Mouse (Mus musculus): ENCODE measurements at regions not wholly inside any gene's neighbourhood (a gene's known extent, or its start where the extent isn't known, plus 50 kb on each side); places are given as distances from the start of the nearest gene placed in this dataset.

DNA sequence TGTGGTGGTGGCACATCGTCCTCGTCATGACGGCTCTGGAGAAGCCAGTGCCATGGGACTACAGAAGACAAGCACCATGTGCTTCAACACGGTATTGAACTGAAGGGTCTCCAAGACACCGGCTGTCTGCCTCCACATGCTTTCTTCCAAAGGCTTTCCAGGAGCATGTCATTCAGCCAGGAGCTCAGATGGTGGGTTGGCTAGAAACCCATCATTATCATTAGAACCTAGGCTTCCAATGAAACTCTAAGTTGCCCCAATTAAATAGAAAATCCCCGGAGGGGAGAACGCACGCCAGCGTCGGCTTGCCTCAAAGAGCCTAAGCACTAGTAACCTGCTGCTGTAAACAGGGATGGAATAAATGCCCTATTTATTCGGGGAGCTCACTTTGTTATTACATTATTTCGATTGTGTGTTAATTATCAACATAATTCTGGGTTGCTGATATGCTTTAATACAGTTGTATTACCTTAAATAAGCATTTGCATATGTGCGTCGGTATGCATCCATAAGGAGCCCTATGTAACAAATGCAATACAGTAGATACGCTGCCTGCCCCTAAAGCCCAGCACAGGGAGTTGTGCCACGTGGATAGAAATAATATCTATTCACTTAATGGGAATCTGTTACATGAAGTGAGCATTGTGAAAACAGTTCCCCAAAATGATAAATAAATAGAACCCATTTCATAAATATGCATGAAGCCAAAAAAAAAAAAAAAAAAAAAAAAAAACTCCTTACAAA is 103.3 kb upstream of the Krtap11-1 start:
- 92% methylated on average over 16 of the region's 16 CpGs for WGBS
- Histone ChIP-seq H3K9me3 (no peaks in the 10 kb centered on the region), H3K27me3 (ENCODE audit: insufficient read depth, poor library complexity, severe bottlenecking) (no peaks in the 10 kb centered on the region), H3K36me3 (no peaks in the 10 kb centered on the region), H3K27ac (no peak overlapping the region), H3K4me1 (peaks cover 3% of the 10 kb centered on the region; the same call in 1 of the 2 replicates), H3K4me3 (no peak overlapping the region)
- DNase-seq (ENCODE audit: low spot score) = no peak

DNA sequence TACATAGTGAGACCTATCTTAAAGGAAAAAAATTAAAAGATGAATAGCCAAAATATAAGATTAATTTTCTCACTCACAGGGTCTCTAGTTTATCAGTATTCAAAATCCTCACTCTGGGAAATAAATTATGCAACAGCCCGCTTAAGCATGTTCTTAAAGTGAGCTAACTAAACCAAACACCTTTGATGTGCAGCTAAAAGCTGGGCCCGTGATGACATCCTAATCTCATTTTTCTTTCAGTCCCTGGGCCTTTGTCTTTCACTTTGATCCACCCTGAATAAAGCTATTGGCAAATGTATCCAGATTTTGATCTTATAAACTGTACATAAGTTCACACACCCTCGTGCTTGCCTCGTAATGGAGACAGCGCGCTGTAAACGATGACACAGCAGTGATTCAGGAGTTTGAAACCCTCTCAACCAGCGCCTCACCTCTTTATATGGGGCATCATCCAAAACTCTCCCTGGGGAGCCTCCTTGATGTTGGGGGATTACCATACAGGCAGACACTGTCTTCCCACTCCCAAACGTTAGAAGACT is 100.3 kb upstream of the Krtap11-1 start:
- no peaks in the 10 kb centered on the region for H3K9me3 ChIP-seq
- H3K4me3 ChIP-seq = no peak overlapping the region
- no peak overlapping the region for H3K27ac ChIP-seq
- H3K36me3 ChIP-seq = no peaks in the 10 kb centered on the region
- H3K4me1 ChIP-seq = peaks cover 3% of the 10 kb centered on the region; the same call in 1 of the 2 replicates
- no peak for DNase-seq (ENCODE audit: low spot score)
- WGBS = 81% methylated on average over 9 of the region's 9 CpGs
- no peaks in the 10 kb centered on the region for H3K27me3 ChIP-seq (ENCODE audit: insufficient read depth, poor library complexity, severe bottlenecking)

DNA sequence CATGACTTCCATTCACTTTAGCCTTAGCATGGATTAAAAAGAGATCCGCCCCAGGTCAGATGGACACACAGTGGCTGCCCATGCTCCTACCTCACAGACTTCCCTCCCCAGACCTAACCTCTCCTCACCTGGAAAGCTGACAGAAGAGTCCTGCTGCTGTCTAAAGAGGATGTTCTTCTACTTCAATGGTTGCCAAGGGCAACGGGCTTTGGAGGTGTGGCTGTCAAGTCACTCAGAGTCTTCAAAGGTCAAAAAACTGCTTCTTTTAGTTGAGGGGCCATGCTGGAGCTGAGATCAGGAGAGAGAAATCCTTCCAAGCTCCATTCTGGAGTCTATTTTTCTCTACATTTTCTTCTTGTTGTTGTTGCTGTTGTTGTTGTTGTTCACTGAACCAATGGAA is 89.1 kb upstream of the Krtap11-1 start:
- no peak overlapping the region for H3K27ac ChIP-seq

DNA sequence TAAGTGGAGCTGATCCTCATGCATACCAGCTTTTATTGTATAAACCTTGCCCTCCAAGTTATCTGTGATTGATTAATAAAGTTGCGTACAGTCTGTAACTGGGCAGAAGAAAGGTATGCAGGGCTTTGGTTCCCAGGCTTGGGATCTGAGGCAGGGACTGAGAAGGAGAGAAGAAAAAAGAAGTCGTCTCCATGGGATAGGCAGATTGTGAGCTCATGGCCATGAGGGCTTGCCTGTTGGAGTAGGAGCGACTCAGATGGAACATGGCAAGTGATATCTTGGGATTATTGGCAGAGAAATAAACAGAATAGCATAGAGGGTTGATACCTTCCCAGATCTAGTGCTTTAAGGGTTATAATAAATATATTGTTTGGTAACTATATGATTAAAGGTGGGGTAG is 85.1 kb upstream of the Krtap11-1 start:
- H3K27me3 ChIP-seq (ENCODE audit: insufficient read depth, poor library complexity, severe bottlenecking) = no peaks in the 10 kb centered on the region
- H3K36me3 ChIP-seq = no peaks in the 10 kb centered on the region
- H3K27ac ChIP-seq = no peak overlapping the region
- DNase-seq (ENCODE audit: low spot score) = no peak
- WGBS = 82% methylated on average over 3 of the region's 3 CpGs
- 0 out of 2 replicates have a peak, but pooled peaks cover 2% of the 10 kb centered on the region for H3K9me3 ChIP-seq
- H3K4me1 ChIP-seq = no peaks in the 10 kb centered on the region
- H3K4me3 ChIP-seq = no peak overlapping the region

More for the DNA sequence above, 89.1 kb upstream of the Krtap11-1 start:
- H3K27me3 ChIP-seq (ENCODE audit: insufficient read depth, poor library complexity, severe bottlenecking) = no peaks in the 10 kb centered on the region
- H3K9me3 ChIP-seq = no peaks in the 10 kb centered on the region
- H3K4me1 ChIP-seq = no peaks in the 10 kb centered on the region
- H3K36me3 ChIP-seq = no peaks in the 10 kb centered on the region
- H3K4me3 ChIP-seq = no peak overlapping the region
- no peak for DNase-seq (ENCODE audit: low spot score)
- WGBS = 72% methylated on average over 2 of the region's 2 CpGs

DNA sequence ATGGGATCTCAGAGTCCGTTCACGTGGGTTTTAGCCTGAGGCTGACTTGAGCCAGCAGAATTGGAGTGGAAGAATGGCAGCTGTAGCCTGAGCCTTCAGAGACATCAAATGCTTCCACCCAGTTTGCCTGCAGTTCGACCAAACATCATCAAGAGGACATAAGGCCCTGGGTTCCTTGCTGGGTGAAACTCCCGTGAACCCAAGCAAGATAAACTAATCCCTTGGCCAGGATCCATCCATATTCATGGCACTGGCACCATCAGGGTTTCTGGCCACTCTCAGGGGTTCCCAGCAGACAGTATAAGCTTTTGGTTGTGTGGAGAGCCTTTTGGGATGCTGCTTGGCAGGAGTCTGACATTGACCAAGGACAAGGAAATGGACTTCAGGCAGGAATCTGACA is 77.7 kb upstream of the Krtap11-1 start:
- Histone ChIP-seq H3K36me3 (no peaks in the 10 kb centered on the region), H3K27ac (no peak overlapping the region), H3K27me3 (ENCODE audit: insufficient read depth, poor library complexity, severe bottlenecking) (no peaks in the 10 kb centered on the region), H3K9me3 (no peaks in the 10 kb centered on the region), H3K4me3 (no peak overlapping the region), H3K4me1 (no peaks in the 10 kb centered on the region)
- DNase-seq (ENCODE audit: low spot score) = no peak
- WGBS = 70% methylated on average over 4 of the region's 4 CpGs

DNA sequence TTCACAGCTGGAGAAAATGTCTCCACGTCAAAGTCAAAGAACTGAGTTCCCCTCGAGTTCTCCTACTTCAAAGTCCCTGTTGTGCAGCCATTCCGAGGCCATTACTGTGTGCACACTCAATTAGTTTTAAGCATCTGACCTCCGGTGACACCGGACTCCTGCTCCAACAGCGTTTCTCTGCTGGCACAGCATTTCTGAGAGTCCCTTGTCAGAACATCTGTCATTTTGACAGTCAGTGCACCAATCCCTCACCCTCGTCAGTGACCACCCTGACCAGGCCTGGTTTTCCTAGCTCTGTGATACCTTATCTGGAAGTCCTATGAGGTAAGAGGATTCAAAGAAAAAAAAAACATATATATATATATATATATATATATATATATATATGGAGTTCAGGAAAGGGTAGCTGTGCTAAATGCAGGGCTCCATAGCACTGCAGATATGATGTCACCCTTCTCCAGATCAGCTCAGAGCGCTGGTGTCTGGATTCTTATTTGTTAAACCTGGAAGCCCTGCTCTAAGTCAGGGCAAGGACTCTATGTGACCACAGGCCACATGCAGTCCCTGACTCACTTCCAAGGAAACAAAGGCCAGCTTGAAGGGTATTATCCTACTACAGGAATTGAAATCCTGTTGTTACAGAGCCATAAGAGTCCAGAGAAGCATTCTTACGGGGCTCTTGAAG is 63.1 kb upstream of the Krtap11-1 start:
- WGBS = 46% methylated on average over 9 of the region's 9 CpGs
- H3K4me1 ChIP-seq = no peaks in the 10 kb centered on the region
- H3K36me3 ChIP-seq = no peaks in the 10 kb centered on the region
- H3K4me3 ChIP-seq = no peak overlapping the region
- H3K27ac ChIP-seq = no peak overlapping the region
- no peaks in the 10 kb centered on the region for H3K9me3 ChIP-seq
- no peak for DNase-seq (ENCODE audit: low spot score)
- H3K27me3 ChIP-seq (ENCODE audit: insufficient read depth, poor library complexity, severe bottlenecking) = no peaks in the 10 kb centered on the region

DNA sequence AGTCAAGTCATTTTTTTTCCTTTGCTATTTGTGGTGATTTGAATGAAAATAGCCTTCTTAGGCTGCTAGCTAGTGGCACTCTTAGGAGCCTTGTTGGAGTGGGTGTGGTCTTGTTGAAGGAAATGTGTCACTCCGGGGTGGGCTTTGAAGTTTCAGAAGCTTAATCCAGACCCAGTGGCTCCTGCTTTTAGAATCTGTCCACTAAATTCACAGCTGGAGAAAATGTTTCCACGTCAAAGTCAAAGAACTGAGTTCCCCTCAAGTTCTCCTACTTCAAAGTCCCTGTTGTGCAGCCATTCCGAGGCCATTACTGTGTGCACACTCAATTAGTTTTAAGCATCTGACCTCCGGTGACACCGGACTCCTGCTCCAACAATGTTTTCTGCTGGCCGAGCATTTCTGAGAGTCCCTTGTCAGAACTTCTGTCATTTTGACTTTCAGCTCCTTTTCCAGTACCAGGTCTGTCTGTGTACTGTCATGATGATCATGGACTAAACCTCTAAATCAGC is 61.2 kb upstream of the Krtap11-1 start:
- Histone ChIP-seq H3K9me3 (no peaks in the 10 kb centered on the region), H3K4me1 (no peaks in the 10 kb centered on the region), H3K4me3 (no peak overlapping the region), H3K27ac (no peak overlapping the region), H3K27me3 (ENCODE audit: insufficient read depth, poor library complexity, severe bottlenecking) (no peaks in the 10 kb centered on the region), H3K36me3 (no peaks in the 10 kb centered on the region)
- DNase-seq (ENCODE audit: low spot score) = no peak
- WGBS = 61% methylated on average over 6 of the region's 6 CpGs

DNA sequence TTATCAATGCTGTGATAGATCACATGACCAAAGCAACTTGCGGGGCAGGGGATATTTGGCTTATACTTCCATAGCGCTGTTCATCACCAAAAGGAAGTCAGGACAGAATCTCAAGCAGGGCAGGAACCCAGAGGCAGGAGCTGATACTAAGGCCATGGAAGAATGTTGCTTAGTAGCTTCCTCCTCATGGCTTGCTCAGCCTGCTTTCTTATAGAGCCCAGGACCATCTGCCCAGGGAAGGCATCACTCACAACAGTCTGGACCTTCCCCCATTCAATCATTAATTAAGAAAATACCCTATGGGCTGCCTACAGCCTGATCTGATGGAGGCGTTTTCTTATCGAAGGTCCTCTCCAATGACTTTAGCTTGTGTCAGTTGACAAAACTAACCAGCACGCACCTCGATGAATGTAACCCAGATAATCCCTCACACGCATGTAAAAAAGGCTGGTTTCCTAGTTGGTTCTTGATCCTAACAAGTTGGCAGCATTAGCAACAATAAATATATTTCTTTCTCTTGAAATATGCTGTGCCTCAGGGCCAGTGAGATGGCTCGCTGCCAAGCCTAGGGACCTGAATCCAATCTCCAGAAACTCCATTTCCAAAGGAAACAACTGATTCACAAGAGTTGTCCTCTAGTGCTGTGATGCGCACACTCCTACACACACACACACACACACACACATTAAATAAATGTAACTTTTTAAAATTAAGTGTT is 60.6 kb upstream of the Krtap11-1 start:
- H3K27ac ChIP-seq = no peak overlapping the region
- H3K9me3 ChIP-seq = no peaks in the 10 kb centered on the region
- peak; percentile 56 for DNase-seq (ENCODE audit: low spot score)
- 90% methylated on average over 9 of the region's 9 CpGs for WGBS
- no peak overlapping the region for H3K4me3 ChIP-seq
- no peaks in the 10 kb centered on the region for H3K27me3 ChIP-seq (ENCODE audit: insufficient read depth, poor library complexity, severe bottlenecking)
- H3K4me1 ChIP-seq = no peaks in the 10 kb centered on the region
- H3K36me3 ChIP-seq = no peaks in the 10 kb centered on the region

DNA sequence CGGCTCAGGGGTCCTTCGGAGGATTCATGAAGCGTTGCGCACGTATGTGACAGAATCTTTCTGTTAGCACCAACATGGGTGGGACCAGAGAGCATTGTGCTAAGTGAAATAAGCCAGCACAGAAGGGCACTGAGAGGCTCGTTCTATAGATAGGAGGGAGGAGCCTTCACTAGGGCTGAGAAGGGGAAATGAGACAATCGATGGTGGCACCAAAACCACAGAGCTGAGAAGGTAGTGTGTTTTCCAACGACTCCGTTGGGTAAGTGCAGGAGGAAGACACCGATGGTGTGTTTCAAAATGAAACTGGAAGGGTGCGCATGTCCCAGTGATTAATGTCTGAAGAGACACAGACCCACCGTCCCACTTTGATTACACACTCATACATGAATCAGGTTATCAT is 54.7 kb upstream of the Krtap11-1 start:
- Histone ChIP-seq H3K27me3 (ENCODE audit: insufficient read depth, poor library complexity, severe bottlenecking) (no peaks in the 10 kb centered on the region), H3K36me3 (no peaks in the 10 kb centered on the region), H3K27ac (no peak overlapping the region), H3K4me1 (no peaks in the 10 kb centered on the region), H3K9me3 (no peaks in the 10 kb centered on the region), H3K4me3 (no peak overlapping the region)
- peak; percentile 25 for DNase-seq (ENCODE audit: low spot score)
- 93% methylated on average over 12 of the region's 12 CpGs for WGBS

DNA sequence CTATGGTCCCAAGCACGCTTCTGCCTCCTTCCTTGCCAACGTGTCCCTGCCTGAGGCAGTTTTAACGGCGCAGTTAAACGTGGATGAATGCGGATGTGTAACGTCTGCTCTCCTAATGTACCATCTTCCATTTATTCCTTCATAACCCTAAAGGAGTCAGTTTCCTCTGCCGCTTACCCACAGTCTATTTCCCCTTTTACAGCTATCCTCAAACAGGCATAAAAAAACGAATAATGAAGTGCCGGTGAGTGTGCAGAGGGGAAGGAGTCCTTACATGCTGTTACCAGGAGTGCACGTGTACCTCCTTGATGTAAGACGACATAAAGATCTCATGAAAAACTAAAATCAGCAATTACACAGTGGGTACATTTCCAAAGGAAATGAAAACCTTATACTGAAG is 54.3 kb upstream of the Krtap11-1 start:
- no peaks in the 10 kb centered on the region for H3K4me1 ChIP-seq
- H3K9me3 ChIP-seq = no peaks in the 10 kb centered on the region
- H3K27ac ChIP-seq = no peak overlapping the region
- H3K36me3 ChIP-seq = no peaks in the 10 kb centered on the region
- no peak for DNase-seq (ENCODE audit: low spot score)
- 90% methylated on average over 12 of the region's 12 CpGs for WGBS
- H3K4me3 ChIP-seq = no peak overlapping the region
- H3K27me3 ChIP-seq (ENCODE audit: insufficient read depth, poor library complexity, severe bottlenecking) = no peaks in the 10 kb centered on the region
